Mouse (Mus musculus) right cerebral cortex, postnatal 25 days (tissue): ENCODE results near the gene Cnbd2.

Source experiments
- DNase-seq: peaks from one replicate; pipeline ENCODE4 v3.0.0; 2022

Gene Cnbd2

DNA sequence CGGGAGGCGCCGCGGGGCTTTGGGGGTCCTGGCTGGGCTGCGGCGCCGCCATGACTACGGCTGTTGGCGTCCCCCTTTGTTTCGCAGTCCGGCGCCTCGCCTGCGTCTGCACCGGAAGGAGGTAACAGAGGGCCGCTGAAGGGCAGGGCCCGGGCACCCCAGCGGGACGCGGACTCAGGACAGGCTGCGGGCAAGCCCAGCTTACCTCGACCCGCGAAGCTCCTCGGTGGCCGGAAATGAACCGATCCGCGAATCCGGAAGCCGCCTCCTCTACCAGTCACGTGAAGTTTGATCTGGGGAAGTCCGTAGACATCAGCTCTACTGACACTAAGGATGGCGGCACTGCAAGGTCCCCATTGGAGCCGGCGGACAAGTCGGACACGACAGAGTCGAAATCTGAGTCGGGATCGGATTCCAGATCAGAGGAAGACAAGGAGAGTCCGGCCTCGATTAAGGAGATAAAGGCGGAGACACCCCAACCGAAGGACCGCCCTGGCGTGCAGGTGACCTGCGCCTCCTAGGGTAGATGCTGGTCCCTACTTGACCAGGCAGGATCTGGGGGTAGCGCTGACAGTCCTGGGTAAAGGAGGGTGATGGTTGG lies at the start of gene Cnbd2, which contains the start of gene Scand1:
Gene Cnbd2 (plus strand): TSS at position 3 of the 601 bp plus-strand sequence.
Gene Scand1 (minus strand): TSS at position 408 of the 601 bp plus-strand sequence.
- peak; percentile 84 for DNase-seq

DNA sequence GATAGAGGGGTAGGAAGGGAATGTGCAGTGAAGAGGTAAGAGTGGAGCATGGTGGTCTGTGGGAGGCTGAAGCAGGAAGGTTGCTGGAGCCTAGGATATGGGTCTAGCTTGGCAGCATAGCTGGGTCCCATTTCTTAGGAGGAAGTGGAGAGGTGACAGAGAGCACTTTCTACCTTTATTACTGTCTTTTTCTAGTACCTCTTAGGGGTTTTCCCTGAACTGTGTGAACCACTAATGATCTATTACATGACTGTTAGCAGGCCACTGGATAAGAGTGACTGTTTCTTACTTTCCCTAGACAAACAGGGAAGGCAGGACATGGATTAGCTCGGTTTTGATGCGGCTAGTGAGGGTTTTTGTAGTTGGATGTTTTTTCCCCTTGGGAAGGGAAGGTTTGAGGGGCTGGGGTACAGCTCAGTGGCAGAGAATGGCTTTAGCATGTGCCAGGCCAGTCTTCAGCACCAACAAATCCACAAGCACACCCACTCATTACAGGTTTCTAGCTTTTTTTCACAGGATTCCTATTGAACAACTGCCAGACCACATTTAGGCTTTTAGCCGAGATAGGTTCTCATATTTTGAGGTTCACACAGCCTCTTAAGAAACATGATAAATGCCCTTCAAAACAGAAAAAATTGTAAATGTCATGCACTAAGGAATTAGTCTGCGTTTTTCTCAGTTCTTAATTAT lies 48.8 kb upstream of the Cnbd2 start:
- DNase-seq = no peak

DNA sequence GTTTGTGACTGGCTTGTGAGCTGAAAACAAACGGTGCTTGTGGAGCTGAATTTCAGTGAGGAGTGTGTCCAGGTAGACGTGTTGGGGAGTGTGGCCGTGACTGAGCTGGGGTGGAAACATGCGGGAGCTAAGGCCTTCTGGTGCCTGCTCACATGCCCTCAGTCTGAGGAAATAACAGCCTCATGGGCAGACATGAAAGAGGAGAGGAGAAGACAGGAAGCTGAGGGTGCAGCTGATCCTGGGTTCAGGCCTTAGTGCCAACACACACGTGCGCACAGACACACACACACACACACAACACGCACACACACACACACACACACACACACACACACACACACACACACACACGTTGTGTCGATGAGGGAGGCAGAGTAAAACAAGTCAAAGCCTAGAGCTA lies 44.5 kb upstream of the Cnbd2 start:
- no peak for DNase-seq

DNA sequence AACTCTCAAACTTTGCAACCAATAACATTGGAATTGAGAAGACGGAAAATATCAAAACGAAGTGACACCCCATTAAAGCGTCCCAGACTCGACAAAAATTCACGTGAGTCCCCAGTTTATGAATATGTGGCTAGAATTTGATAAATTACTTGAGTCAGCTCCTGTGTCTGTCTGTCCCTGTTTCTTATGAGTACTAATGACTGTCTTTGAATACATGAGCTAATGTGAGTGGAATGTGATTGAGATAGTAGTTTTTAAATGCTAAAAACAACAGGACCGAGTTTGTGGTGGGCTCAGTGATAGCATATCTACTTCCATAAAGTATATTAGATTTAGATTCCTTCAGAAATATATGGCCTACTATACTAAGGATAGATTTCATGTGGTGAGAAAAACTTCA lies 39.5 kb upstream of the Cnbd2 start:
- DNase-seq = no peak

DNA sequence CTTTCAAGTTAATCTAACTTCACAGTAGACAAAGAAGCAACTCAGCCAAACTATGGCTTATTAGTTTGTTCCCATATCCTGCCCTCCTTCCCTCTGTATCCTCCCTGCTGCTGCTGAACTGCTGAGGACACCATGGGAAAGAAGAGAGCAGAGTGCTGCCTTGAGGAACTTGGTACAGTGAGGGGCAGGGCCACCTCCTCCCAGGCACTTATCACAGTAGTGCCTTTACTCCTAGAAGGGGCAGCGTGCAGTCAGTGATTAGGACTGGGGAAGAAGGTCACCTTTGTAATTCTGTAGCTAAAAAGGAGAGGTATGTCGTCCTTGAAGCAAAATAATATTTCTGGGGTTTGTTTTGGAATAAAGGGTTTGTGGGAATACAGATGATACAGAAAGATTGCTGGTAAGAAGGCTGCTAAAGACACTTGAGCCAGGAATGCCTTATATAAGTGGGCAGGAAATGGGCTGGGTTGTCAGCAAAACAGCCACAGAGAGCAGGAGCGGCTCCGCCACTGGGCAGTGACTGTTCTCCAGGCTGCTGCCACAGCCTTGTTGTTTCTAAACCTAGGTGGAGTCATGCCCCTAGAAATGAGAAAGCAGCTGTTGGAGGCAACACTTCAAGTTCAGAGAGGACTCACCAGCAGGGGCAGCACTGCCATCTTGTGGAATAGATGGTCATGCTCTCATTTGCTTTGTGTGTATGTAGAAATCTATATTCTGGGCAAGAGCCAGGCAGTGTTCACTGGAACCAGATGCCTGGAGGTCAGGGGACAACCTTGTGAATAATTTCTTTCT lies 33.7 kb upstream of the Cnbd2 start:
- peak; percentile 71 for DNase-seq

DNA sequence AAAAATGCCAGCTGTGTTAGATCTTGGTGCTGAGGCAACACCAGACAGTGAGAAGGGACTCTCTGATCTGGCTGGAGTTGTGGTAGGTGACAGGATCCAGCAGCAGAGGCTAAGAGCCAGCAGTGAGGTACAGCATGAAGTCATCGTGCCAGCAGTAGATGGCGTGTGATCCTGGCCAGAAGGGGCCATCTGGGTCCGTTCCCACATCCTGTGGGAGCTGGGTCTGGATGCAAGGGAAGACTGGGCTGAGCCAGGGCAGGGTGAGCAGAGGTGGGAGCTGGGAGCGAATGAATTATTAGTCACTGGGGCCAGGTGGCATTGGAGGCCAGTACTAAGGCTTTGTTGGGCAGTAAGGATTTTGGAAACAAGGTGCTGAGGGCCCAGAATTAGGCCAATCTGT lies 30.9 kb upstream of the Cnbd2 start:
- no peak for DNase-seq

DNA sequence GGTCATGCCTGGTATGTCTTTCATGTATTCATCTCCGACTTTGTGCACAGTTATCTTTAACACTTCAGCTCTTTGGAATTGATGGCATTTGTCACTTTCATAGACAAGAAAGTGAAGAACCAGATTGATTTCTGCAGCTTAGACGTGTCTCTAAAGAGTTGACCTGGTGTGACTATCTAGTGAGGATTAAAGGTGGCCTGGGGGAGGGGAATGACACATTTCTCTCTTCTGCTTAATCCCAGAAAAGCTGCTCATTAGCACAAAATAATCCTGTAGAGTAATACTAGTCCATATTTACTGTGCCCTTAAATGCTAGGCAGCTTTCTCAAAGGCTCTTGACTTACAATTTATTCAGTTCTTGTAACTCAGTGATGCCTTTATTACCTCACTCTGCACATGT lies 26.9 kb upstream of the Cnbd2 start:
- no peak for DNase-seq

DNA sequence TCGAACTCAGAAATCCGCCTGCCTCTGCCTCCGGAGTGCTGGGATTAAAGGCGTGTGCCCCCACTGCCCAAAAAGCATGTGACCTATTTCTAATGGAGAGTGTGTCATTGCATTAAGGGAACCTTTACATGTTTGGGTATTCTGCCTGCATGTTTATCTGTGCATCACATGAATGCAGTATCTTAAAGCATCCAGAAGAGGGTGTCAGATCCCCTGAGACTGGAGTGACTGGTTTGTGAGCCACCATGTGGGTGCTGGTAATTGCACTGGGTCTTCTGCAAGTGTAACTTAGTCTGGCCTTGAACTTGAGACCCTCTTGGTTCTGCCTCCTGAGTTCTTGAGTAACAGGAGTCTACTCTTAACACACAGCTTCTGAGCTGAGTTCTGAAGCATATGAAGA lies 25.4 kb upstream of the Cnbd2 start:
- no peak for DNase-seq

DNA sequence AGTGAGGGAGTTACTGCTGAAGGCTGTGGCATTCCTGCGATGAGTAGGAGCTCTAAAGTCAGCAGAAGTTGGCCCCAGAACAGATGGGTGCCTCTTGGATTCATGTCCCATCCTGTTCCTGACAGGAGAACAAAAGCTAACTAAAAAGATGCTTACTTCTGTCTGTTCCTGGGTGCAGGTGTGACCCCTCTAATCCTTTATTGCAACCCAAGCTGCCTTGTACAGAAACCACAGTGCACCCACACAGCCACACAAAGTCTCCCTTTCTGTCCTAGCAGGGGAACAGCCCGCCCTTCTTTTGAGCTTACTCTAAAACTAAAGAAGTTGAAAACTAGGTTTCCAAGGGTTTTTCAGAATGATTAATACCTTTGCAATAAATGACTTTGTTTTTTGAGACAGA lies 23.9 kb upstream of the Cnbd2 start:
- DNase-seq = no peak

DNA sequence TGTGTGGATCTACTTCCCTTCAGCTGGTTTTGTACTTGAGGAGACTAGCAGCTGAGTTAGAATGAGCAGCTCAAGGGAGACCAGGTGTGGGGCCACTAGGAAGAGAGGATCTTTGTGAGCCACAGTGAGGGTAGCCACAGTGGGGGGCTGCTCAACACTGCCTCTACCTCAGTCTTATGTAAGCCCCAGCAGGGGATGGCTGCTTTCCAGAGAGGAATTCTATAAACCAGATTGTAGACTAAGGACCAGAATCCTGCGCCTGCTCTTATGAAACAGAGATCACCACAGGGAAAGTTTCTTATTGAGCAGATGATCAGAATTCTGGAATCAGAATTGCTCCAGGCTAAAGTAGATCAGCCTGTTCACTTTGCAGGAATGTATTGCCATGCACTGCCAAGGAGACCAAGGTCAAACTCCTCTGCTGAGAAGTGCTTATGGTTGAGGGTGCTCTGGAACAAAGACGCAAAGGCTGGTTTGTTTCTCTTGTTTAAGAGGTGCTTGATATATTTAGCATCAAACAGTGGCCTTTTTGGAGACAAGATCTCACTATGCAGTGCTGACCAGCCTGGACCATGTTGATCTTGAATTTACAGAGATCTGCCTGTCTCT lies 22.4 kb upstream of the Cnbd2 start:
- no peak for DNase-seq

DNA sequence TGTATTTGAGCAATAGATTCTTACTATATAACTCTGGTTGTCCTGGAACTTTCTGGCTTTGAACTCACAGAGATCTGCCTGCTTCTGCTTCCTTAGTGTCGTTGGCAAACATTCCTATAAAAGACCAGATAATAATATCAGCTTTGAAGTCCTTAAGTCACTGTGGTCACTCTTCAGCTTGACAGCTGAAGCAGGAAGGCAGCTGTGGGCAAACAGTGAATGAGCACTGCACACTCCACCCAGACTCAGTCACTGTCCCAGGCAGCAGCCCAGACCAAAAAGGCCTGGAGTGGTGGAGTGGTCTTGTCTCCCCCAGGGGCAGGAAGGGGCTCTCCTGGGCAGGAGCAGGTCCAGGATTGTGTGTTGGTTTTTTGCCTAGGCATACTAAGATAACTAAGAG lies 20.1 kb upstream of the Cnbd2 start:
- DNase-seq = no peak

DNA sequence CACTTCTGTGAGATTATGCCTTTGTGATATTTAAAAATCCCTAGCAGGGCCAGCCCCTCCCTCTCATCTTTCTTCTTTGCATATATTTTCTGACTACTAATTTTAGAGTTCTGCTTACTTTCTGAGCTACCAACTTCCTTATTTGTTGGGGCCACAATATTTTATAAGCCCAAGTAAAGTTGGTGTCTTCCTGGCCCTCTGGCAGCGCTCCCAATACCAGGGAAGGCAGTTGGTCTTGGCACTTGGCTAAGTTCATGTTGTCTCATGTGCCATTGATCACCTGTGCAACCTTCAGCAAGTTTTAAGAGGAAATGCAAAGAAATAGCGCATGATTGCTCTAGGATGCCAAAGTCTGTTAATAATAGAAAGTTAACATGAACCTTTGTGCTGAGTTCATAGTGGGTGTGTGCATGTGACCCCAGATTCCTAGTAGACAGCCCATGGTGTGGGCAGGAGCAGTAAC lies 16.5 kb upstream of the Cnbd2 start:
- no peak for DNase-seq

DNA sequence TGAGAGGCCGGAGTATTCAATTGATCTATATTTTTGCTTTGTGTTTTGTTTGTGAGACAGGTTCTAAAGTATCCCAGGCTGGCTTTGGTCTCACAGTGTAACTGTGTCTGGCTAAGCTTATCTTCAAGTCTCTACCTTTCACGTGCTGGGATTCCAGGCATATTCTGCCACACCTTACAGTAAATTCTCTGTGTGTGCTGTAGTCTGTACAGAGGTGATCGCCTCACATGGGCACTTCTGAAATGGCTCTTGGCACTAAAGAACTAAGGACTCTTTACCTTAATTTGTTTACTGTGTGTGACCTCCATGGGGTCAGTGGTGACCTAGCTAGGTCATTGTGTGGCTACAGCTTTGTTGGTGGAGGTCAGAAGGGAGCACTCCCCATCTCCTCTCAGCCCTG lies 15.9 kb upstream of the Cnbd2 start:
- DNase-seq = no peak

DNA sequence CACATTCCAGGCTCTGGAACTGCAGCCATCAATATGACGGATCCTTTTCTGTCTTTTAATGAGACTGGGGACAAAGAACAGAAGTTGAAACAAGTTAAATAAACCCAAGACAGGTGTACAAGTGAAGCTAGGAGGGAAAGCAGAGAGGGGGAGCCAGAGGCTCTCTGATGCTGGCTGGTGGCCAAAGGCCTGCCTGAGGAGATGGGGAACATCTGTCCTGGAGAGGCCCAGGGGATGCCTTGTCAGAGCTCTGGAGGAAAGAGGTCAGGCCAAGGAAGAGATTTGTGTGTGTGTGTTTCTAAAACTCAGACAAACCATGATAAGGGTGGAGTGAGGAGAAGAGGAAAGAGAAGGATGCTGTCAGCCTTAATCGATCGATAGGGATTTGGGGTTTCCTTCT lies 14.4 kb upstream of the Cnbd2 start:
- DNase-seq = no peak

DNA sequence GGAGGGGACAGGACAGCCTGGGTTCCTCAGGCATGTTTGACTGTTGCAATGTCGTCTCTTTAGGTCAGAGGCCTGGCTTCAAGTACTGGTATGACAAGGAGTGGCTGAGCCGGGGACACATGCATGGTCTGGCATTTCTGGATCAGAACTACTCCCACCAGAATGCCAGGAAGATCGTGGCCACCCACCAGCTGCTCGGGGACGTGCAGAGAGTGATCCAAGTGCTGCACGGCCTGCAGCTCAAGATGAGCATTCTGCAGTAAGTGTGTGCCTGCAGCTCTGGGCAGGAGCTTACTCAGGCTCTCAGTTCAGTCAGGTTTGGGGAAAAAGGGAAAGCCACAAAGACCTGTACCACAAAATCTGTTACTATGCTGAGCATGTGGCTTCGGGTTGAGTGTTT lies 13.6 kb upstream of the Cnbd2 start:
- no peak for DNase-seq

DNA sequence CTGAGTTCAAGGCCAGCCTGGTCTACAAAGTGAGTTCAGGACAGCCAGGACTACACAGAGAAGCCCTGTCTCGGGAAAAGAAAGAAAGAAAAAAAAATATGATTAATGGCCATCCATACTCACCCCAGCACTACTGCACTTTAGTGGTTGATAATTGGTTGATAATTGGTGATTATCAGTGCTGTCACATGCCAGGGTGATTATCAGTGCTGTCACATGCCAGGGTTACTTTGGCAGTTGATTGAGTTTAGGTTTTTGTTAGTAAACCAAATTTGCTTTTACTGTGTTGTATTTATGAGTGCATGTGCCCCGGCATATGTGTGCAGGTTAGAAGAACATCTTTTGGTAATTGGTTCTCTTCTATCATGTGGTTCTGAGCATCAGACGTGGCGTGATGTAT lies 10.0 kb upstream of the Cnbd2 start:
- DNase-seq = no peak

DNA sequence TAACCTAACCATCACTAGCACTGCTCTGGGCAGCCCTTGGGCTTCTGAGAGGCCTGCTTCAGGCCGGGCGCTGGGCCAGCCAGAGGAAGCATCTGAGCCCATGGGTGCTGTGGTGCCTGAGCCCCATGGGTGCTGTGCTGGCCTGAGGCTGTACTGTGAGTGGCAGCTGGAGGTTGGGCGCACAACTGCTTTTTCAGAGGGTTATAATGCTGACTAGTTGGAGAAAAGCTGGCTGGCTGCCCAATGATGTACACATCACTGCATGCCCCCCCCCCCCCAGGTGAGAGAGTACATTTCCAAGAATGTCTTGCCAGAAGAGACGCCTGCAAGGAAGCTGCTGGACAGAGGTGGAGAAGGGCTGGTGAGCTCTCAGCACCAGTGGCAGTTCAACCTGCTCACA lies 7.7 kb upstream of the Cnbd2 start:
- no peak for DNase-seq

DNA sequence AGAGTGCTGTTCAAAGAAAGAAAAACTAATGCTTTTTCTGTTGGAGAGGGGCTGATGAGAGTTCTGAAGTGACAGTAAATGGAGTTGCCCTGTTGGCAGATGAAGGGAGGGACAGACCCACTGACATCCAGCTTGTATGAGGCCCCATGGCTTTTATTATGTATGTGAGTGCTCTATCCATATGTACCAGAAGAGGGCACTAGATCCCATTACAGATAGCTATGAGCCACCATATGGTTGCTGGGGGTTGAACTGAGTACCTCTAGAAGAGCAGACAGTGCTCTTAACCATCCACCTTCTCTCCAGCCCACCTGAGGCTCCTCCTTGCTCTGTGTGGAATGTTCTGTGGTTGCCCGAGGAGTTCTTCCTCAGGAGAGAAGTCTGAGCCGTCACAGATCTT lies 6.3 kb upstream of the Cnbd2 start:
- DNase-seq = no peak

DNA sequence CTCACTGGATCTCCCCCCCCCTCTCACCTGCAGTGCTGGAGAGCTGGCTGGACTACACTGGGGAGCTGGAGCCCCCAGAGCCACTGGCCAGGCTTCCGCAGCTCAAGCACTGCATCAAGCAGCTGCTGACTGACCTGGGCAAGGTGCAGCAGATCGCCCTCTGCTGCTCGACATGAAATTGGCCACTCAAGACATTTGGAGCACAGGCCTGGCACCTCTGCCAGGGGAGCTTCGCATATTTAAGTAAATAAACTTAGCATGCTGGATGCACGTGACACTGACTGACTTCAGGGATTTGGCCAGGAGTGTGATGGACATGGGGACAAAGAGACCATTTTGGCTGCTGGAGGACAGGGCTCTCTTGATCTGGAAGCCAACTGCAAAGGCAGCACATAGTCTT lies 4.8 kb upstream of the Cnbd2 start:
- DNase-seq = no peak

DNA sequence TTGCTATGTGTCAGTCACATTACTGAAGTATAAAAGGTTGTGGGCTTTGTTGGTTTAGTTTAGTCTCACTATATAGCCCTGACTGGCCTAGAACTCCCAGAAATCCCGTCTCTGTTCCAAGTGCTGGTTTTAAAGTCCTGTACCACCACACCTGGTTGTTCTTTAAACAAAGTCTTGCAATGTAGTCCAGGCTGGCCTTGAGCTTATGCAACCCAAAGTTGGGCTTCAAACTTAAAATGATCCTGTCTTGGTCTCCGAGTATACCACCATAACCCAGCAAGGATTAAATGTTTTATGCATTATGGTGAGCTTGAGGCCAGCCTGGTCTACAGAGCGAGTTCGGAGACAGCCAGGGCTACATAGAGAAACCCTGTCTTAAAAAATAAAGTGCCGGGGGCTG lies 2.2 kb upstream of the Cnbd2 start:
- no peak for DNase-seq

DNA sequence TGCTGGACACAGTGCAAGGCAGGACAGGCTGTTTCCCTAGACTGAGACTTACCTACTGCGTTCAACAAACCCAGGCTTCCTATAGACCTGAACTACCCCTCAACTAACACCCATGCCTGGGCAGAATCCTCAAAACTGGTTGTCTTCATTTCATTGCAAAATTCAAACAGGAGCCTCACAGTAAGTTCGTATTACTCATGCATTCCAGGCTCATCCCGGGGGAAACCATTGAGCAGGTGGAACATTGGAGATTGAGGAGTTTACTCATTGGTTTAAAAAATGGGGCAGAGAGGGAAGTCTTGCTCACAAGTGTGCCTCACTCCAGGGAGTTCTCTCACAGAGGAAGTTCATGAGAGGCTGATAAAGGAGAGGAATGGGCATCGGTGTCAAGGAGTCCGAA lies 1.6 kb upstream of the Cnbd2 start:
- no peak for DNase-seq

DNA sequence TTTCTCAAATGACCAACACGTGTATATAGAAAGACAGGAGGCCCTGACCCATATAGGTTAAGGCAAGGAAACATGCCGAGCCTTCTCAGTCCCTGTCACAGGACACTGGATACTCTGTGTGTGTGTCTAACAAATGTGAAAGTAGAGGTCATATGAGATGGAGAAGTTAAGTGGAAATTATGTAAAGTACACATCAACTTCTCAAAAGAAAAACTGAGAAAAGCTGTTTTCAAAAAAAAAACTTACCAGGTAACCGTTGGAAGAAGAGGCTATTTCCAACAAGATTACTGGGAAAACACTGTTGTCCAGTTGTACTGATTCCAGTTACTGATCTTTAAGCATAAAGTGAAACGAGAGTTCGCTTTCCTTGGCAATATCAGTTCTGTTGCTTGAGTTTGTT lies 1.2 kb upstream of the Cnbd2 start:
- no peak for DNase-seq

DNA sequence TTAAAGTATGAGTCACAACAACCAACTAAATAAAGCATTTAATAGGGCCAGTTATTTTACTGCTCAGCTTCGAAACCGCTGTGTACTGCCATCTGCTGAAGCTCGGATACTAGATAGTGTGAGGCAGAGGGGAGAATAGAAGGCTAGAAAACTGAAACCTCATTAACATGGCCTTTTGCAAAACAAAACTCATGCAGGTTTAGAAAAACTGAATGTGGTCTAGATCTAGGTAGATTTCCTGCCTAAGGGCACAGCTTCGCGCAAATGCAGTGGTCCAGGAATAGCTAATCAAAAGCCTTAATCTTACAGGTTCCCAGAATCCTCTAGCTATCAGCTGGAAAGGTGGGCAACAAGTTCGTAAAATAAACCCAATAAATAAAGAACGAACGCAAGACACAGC lies 658 bp upstream of the Cnbd2 start:
- no peak for DNase-seq

DNA sequence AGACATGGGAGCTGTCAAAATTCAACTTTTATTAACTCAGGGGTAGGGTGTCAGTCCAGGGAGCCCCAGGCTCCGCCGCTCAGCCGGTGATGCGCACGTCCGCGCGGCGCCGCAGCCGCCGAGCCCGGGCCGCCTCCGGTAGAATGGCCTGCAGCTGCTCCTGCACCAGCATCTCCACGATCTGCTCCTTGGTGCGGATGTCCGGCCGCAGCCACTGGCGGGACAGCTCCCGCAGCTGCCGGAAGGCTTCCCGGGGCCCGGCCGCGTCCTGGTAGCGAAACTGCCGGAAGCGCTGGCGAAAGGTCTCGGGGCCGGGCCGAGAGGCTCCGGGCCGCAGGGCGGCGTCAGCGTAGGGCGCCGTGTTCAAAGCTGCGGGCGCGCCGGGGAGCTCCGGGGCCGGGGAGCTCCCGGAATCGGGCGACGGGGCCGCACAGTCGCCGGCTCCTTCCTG lies 233 bp upstream of the Cnbd2 start:
- DNase-seq = peak; percentile 74
